Mouse (Mus musculus) brain, embryonic 14.5 days (tissue): ENCODE measurements around the gene 4930590J08Rik.
A peak's percentile ranks its signal among the peaks of the same experiment; 100 is the strongest.

Experiments used
- CTCF ChIP-seq: fragments of 200-500 bp; IDR thresholded peaks from 2 replicates; pipeline ENCODE4 v1.5.1; 2012; ENCODE audit warnings: inconsistent platforms, mild to moderate bottlenecking, moderate library complexity, borderline replicate concordance; ENCODE audit not compliant: insufficient read depth, insufficient read length; ENCODE audit errors: extremely low read depth
- POLR2A ChIP-seq: fragments of 200-500 bp; IDR thresholded peaks from 2 replicates; pipeline ENCODE4 v1.6.1; 2012; ENCODE audit warnings: mild to moderate bottlenecking, inconsistent platforms, borderline replicate concordance; ENCODE audit not compliant: poor library complexity, insufficient read depth, insufficient read length, severe bottlenecking; ENCODE audit errors: extremely low read depth

DNA sequence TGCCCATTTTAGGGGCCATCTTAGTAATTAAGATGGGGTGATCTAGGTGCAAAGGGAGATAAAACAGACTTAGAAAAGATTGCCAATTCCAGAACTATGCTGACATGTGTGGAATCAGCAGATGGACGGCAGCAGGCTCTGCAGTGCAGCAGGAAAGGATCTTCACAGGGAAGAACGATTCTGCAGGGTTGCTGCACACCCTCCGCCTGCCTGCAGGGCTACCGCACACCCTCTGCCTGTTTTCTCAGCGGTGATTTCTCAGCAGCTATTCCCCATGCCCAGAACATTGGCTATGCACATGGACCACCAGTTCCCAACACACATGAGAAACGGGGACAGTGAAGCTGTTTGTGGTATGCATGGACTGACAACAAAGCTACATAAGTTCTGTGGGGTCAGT lies 63.4 kb downstream of the 4930590J08Rik start:
- TF ChIP-seq CTCF (peak; percentile 8; the same call in 1 of the 2 replicates), POLR2A (no peak)
